Mouse (Mus musculus): ENCODE results near the gene Spata2l.

DNA sequence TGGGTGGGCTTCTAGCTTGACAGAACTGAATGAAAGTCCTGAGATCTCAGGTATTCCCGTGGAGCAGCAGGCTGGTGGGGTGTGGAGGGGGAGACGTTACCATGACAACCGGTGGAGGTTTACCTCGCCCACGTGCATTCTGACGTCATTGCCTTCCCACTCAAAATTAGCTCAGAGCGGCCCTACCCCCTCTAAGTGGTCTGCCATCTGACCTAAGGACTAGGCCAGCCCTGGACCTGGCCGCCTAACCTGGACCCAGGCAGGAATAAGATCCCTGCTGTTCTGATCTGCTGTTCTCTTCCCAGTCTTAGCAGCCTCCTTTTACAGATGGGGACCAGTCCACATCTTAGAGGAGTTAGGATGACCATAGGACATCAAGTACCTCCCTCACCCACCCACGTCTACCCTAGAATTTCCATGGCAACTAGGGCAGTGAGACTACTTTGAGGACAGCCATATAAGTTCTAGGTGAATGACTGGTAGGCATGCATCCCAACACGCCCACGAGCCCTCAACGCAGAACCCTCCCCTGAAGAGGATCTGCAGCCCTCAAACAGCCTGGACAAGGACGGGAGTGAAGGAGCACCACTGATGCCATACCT, 1.0 kb downstream of the Spata2l start:
- TF ChIP-seq CTCF (conservative IDR thresholded peaks at IDR 0.05; ENCODE audit: low read length), result no peak
- no peak for TF ChIP-seq POU5F1 (IDR thresholded peaks at IDR 0.05; ENCODE audit: borderline replicate concordance, low read length)
- no peak for TF ChIP-seq NANOG (IDR thresholded peaks at IDR 0.05; ENCODE audit: borderline replicate concordance, low read length)

Measured in E14TG2a.4 (cell line).